Mouse (Mus musculus) limb, embryonic 14.5 days (tissue): ENCODE measurements around the gene Hacd4. TPM values are rescaled to one million over a fixed set of nuclear protein-coding genes. Genes with fewer than 3 reads are reported as not detected.

Experiments used
- ATAC-seq: fragments of 200-750 bp; cut with Nextera tagmentation; 2 replicates; pipeline ENCODE4 v1.8.0; 2017; ENCODE audit warnings: low read depth, moderate number of reproducible peaks, moderate TSS enrichment; ENCODE audit not compliant: low FRiP score
- DNase-seq: peaks from one replicate; pipeline ENCODE4 v3.0.0-alpha.2; 2015; ENCODE audit warnings: low spot score
- H3K27ac ChIP-seq: fragments of 300-500 bp; sonication (generic); replicated peaks from 2 replicates; pipeline ENCODE4 v1.5.1; 2014; ENCODE audit warnings: low read depth, mild to moderate bottlenecking, low read length, moderate library complexity, mixed read lengths
- H3K27me3 ChIP-seq: fragments of 300-500 bp; sonication (generic); 2 replicates; pipeline ENCODE4 v1.6.1; 2014; ENCODE audit warnings: low read length, mixed read lengths; ENCODE audit not compliant: control insufficient read depth, insufficient read depth
- H3K36me3 ChIP-seq: fragments of 300-500 bp; sonication (generic); 2 replicates; pipeline ENCODE4 v1.6.1; 2014; ENCODE audit warnings: mild to moderate bottlenecking, low read length, moderate library complexity, mixed read lengths; ENCODE audit not compliant: control insufficient read depth, insufficient read depth
- H3K4me1 ChIP-seq: fragments of 300-500 bp; sonication (generic); 2 replicates; pipeline ENCODE4 v1.6.1; 2014; ENCODE audit warnings: antibody characterized with exemption, low read length, mixed read lengths; ENCODE audit not compliant: control insufficient read depth, insufficient read depth
- H3K4me2 ChIP-seq: fragments of 300-500 bp; sonication (generic); replicated peaks from 2 replicates; pipeline ENCODE4 v1.6.1; 2014; ENCODE audit warnings: low read depth, mild to moderate bottlenecking, low read length, moderate library complexity; ENCODE audit not compliant: severe bottlenecking
- H3K4me3 ChIP-seq: fragments of 300-500 bp; sonication (generic); replicated peaks from 2 replicates; pipeline ENCODE4 v1.5.1; 2014; ENCODE audit warnings: low read length
- H3K9ac ChIP-seq: fragments of 300-500 bp; sonication (generic); 2 replicates; pipeline ENCODE4 v1.6.1; 2014; ENCODE audit warnings: mild to moderate bottlenecking, low read depth, low read length, moderate library complexity; ENCODE audit not compliant: severe bottlenecking
- H3K9me3 ChIP-seq: fragments of 300-500 bp; sonication (generic); 2 replicates; pipeline ENCODE4 v1.6.1; 2016; ENCODE audit warnings: low read length; ENCODE audit not compliant: control insufficient read depth
- POLR2A ChIP-seq: fragments of 200-500 bp; IDR thresholded peaks from 2 replicates; pipeline ENCODE4 v1.8.0; 2012; ENCODE audit warnings: inconsistent platforms, mild to moderate bottlenecking, moderate library complexity, borderline replicate concordance; ENCODE audit not compliant: insufficient read depth, insufficient read length; ENCODE audit errors: extremely low read depth
- WGBS: fragments of 180-500 bp; shearing (Covaris S2); extraction: QIAGEN DNeasy Blood & Tissue Kit; methylation state at CpG from one replicate; pipeline ENCODE4 v1.1.7; 2014; 5-methylcytosine and 5-hydroxymethylcytosine counted together
- polyA plus RNA-seq, 2 experiments: library from polyadenylated mRNA; depleted of rRNA in 1 of 2; stranded (reverse) in 1 of 2; unstranded in 1 of 2; fragments of >200 nt; fragmentation: Nextera tagmentation in 1 of 2; extraction: Ambion mirVana in 1 of 2; gene quantifications; 2 replicates each; pipeline versions ENCODE4 v1.2.1 to v1.2.3; 2012 to 2014

Gene Hacd4
- polyA plus RNA-seq, 2 experiments: 3.4 to 12.5 TPM

- H3K9me3 ChIP-seq: no peaks in the 10 kb centered on the region
- no peak for ATAC-seq
- WGBS: 81% methylated on average over 1 of the region's 1 CpGs
Observed at GRCm38 (mm10) chr4:88462501-88462900, 23.8 kb upstream of the Hacd4 start.

GRCm38 (mm10) chr4:88461315-88461714, 22.6 kb upstream of the Hacd4 start:
- no peaks in the 10 kb centered on the region for H3K9me3 ChIP-seq
- no peak for TF ChIP-seq POLR2A

More at GRCm38 (mm10) chr4:88462501-88462900, 23.8 kb upstream of the Hacd4 start:
- H3K36me3 ChIP-seq: no peaks in the 10 kb centered on the region
- H3K4me3 ChIP-seq: no peak overlapping the region
- no peak overlapping the region for H3K9ac ChIP-seq
- H3K4me1 ChIP-seq: no peaks in the 10 kb centered on the region
- no peak overlapping the region for H3K4me2 ChIP-seq
- no peak for DNase-seq
- no peaks in the 10 kb centered on the region for H3K27me3 ChIP-seq
- H3K27ac ChIP-seq: no peak overlapping the region
- no peak for TF ChIP-seq POLR2A

GRCm38 (mm10) chr4:88458673-88459072, 19.9 kb upstream of the Hacd4 start:
- Histone ChIP-seq H3K4me2 (no peak overlapping the region), H3K36me3 (no peaks in the 10 kb centered on the region), H3K27me3 (no peaks in the 10 kb centered on the region), H3K9me3 (no peaks in the 10 kb centered on the region), H3K9ac (no peak overlapping the region), H3K4me1 (no peaks in the 10 kb centered on the region), H3K4me3 (no peak overlapping the region), H3K27ac (no peak overlapping the region)
- TF ChIP-seq POLR2A: no peak
- 74% methylated on average over 2 of the region's 2 CpGs for WGBS
- DNase-seq (no peak), ATAC-seq (no peak)

More at GRCm38 (mm10) chr4:88461315-88461714, 22.6 kb upstream of the Hacd4 start:
- no peak overlapping the region for H3K4me2 ChIP-seq
- no peak for ATAC-seq
- no peak for DNase-seq
- no peaks in the 10 kb centered on the region for H3K4me1 ChIP-seq
- no peak overlapping the region for H3K9ac ChIP-seq
- no peak overlapping the region for H3K4me3 ChIP-seq
- WGBS: 72% methylated on average over 2 of the region's 2 CpGs
- H3K27me3 ChIP-seq: no peaks in the 10 kb centered on the region
- no peak overlapping the region for H3K27ac ChIP-seq
- H3K36me3 ChIP-seq: no peaks in the 10 kb centered on the region

GRCm38 (mm10) chr4:88458093-88458492, 19.4 kb upstream of the Hacd4 start:
- ATAC-seq (no peak), DNase-seq (no peak)
- no peaks in the 10 kb centered on the region for H3K9me3 ChIP-seq
- no peak for TF ChIP-seq POLR2A
- H3K4me1 ChIP-seq: no peaks in the 10 kb centered on the region
- WGBS: 78% methylated on average over 1 of the region's 1 CpGs
- H3K4me2 ChIP-seq: no peak overlapping the region
- no peaks in the 10 kb centered on the region for H3K27me3 ChIP-seq
- no peak overlapping the region for H3K27ac ChIP-seq
- no peaks in the 10 kb centered on the region for H3K36me3 ChIP-seq
- no peak overlapping the region for H3K9ac ChIP-seq
- no peak overlapping the region for H3K4me3 ChIP-seq

GRCm38 (mm10) chr4:88450087-88450765, 11.5 kb upstream of the Hacd4 start:
- no peak for ATAC-seq
- TF ChIP-seq POLR2A: no peak

More at GRCm38 (mm10) chr4:88450087-88450765, 11.5 kb upstream of the Hacd4 start:
- 93% methylated on average over 1 of the region's 1 CpGs for WGBS
- Histone ChIP-seq H3K4me2 (no peak overlapping the region), H3K4me1 (no peaks in the 10 kb centered on the region), H3K27ac (no peak overlapping the region), H3K9ac (no peak overlapping the region), H3K27me3 (no peaks in the 10 kb centered on the region), H3K9me3 (no peaks in the 10 kb centered on the region), H3K4me3 (no peak overlapping the region), H3K36me3 (no peaks in the 10 kb centered on the region)
- no peak for DNase-seq
